Mouse (Mus musculus) C2C12 (cell line): ENCODE data around the gene Nit1.
A peak's percentile ranks its signal among the peaks of the same experiment; 100 is the strongest.

Source experiments
- CEBPB ChIP-seq: IDR thresholded peaks from one replicate; pipeline ENCODE4 v1.6.1; 2011; ENCODE audit warnings: low read depth, mild to moderate bottlenecking, control low read depth, moderate library complexity
- CTCF ChIP-seq: IDR thresholded peaks from one replicate; pipeline ENCODE4 v1.5.1; 2011; ENCODE audit not compliant: control insufficient read depth, insufficient read depth, insufficient read length
- FOSL1 ChIP-seq: IDR thresholded peaks from one replicate; pipeline ENCODE4 v1.8.0; 2011; ENCODE audit warnings: mild to moderate bottlenecking, low read length; ENCODE audit not compliant: poor library complexity, insufficient read depth, severe bottlenecking
- MAX ChIP-seq: IDR thresholded peaks from one replicate; pipeline ENCODE4 v1.6.1; 2011; ENCODE audit warnings: mild to moderate bottlenecking, control low read depth
- MYOD1 ChIP-seq: IDR thresholded peaks from one replicate; pipeline ENCODE4 v1.6.1; 2011; ENCODE audit warnings: low read depth; ENCODE audit not compliant: control insufficient read depth, insufficient read length
- MYOG ChIP-seq: IDR thresholded peaks from one replicate; pipeline ENCODE4 v1.6.1; 2011; ENCODE audit not compliant: control insufficient read depth, insufficient read length; ENCODE audit errors: extremely low read depth
- USF1 ChIP-seq: IDR thresholded peaks from one replicate; pipeline ENCODE4 v1.6.1; 2011; ENCODE audit warnings: low read depth, mild to moderate bottlenecking, control low read depth, moderate library complexity

GRCm38 (mm10) chr1:171355812-171356340 lies 10.4 kb upstream of the Nit1 start:
- peak; percentile 25 for TF ChIP-seq CTCF
- TF ChIP-seq MYOD1 = no peak
- TF ChIP-seq CEBPB = no peak
- TF ChIP-seq MAX = no peak
- no peak for TF ChIP-seq MYOG
- TF ChIP-seq FOSL1 = no peak
- TF ChIP-seq USF1 = no peak
